Mouse (Mus musculus) cerebellum, adult 2 months (tissue): Measurements from ENCODE around the gene Grn.

Source experiments
- CTCF ChIP-seq: fragments of 200-500 bp; IDR thresholded peaks from 2 replicates; pipeline ENCODE4 v1.5.1; 2011; ENCODE audit warnings: low read depth, mild to moderate bottlenecking, control low read depth, low read length, moderate library complexity, borderline replicate concordance; ENCODE audit not compliant: insufficient read depth
- POLR2A ChIP-seq: fragments of 200-500 bp; IDR thresholded peaks from 2 replicates; pipeline ENCODE4 v1.6.1; 2011; ENCODE audit warnings: low read length, control low read depth, borderline replicate concordance; ENCODE audit not compliant: insufficient read depth

- TF ChIP-seq CTCF (no peak), POLR2A (no peak)
These were observed 50.0 kb downstream of the Grn start for GRCm38 (mm10) chr11:102480111-102480510.
